Mouse (Mus musculus) frontal cortex, postnatal 25 days (tissue): Measurements from ENCODE around the gene Bcl6.

Experiments used
- DNase-seq, 2 experiments: peaks; one replicate each; pipeline ENCODE4 v3.0.0; 2022; ENCODE audit warnings: low spot score in 2 of 2

Gene Bcl6

GRCm38 (mm10) chr16:23988466-23989208 is at the start of gene Bcl6, which contains the start of gene Gm37419:
TSS of gene Bcl6 (minus strand) at chr16:23988852.
TSS of gene Gm37419 (plus strand) at chr16:23988482.
- peak; percentile 81 to 82 for DNase-seq

GRCm38 (mm10) chr16:24036398-24036797 is 47.7 kb upstream of the Bcl6 start:
- no peak for DNase-seq

- DNase-seq: no peak
These were observed 47.1 kb upstream of the Bcl6 start for GRCm38 (mm10) chr16:24035767-24036166.

GRCm38 (mm10) chr16:24034450-24034849 is 45.8 kb upstream of the Bcl6 start:
- DNase-seq: no peak

GRCm38 (mm10) chr16:24033259-24033658 is 44.6 kb upstream of the Bcl6 start:
- no peak for DNase-seq

- DNase-seq: no peak
These were observed 41.5 kb upstream of the Bcl6 start for GRCm38 (mm10) chr16:24029965-24030672.

GRCm38 (mm10) chr16:24025442-24025841 is 36.8 kb upstream of the Bcl6 start:
- DNase-seq: no peak

- no peak for DNase-seq
These were observed 34.0 kb upstream of the Bcl6 start for GRCm38 (mm10) chr16:24022605-24023004.

- no peak for DNase-seq
These were observed 33.1 kb upstream of the Bcl6 start for GRCm38 (mm10) chr16:24021722-24022121.

- DNase-seq: no peak
These were observed 28.1 kb upstream of the Bcl6 start for GRCm38 (mm10) chr16:24016742-24017141.

GRCm38 (mm10) chr16:24016273-24016672 is 27.6 kb upstream of the Bcl6 start:
- DNase-seq: no peak

GRCm38 (mm10) chr16:24014378-24014777 is 25.7 kb upstream of the Bcl6 start:
- no peak for DNase-seq

- no peak for DNase-seq
These were observed 23.4 kb upstream of the Bcl6 start for GRCm38 (mm10) chr16:24012066-24012465.

- no peak for DNase-seq
These were observed 22.7 kb upstream of the Bcl6 start for GRCm38 (mm10) chr16:24011306-24011705.

- DNase-seq: no peak
These were observed 21.2 kb upstream of the Bcl6 start for GRCm38 (mm10) chr16:24009891-24010290.

- DNase-seq: no peak
These were observed 17.3 kb upstream of the Bcl6 start for GRCm38 (mm10) chr16:24005928-24006327.

- DNase-seq: no peak
These were observed 9.3 kb upstream of the Bcl6 start for GRCm38 (mm10) chr16:23997912-23998311.

GRCm38 (mm10) chr16:23997228-23997627 is 8.6 kb upstream of the Bcl6 start:
- DNase-seq: no peak

GRCm38 (mm10) chr16:23996342-23996741 is 7.7 kb upstream of the Bcl6 start:
- DNase-seq: no peak

GRCm38 (mm10) chr16:23993351-23994321 is 5.0 kb upstream of the Bcl6 start:
- DNase-seq: no peak

- DNase-seq: no peak
These were observed 3.4 kb upstream of the Bcl6 start for GRCm38 (mm10) chr16:23991846-23992580.
